Mouse (Mus musculus): Measurements from ENCODE around the gene Cldn5.

Gene Cldn5

GRCm38 (mm10) chr16:18776556-18777100 lies at the start of gene Cldn5:
Gene Cldn5 (plus strand): TSS chr16:18776847.
- DNase-seq (ENCODE audit: low read depth, low spot score): no peak

GRCm38 (mm10) chr16:18727536-18728499 lies 48.8 kb upstream of the Cldn5 start:
- DNase-seq (ENCODE audit: low read depth, low spot score): no peak

- DNase-seq (ENCODE audit: low read depth, low spot score): no peak
These were observed 47.5 kb upstream of the Cldn5 start for GRCm38 (mm10) chr16:18729185-18729584.

- DNase-seq (ENCODE audit: low read depth, low spot score): no peak
These were observed 46.0 kb upstream of the Cldn5 start for GRCm38 (mm10) chr16:18730640-18731039.

GRCm38 (mm10) chr16:18733100-18733956 lies 43.3 kb upstream of the Cldn5 start:
- DNase-seq (ENCODE audit: low read depth, low spot score): no peak

- no peak for DNase-seq (ENCODE audit: low read depth, low spot score)
These were observed 38.3 kb upstream of the Cldn5 start for GRCm38 (mm10) chr16:18738303-18738702.

- DNase-seq (ENCODE audit: low read depth, low spot score): no peak
These were observed 30.2 kb upstream of the Cldn5 start for GRCm38 (mm10) chr16:18746268-18747122.

- no peak for DNase-seq (ENCODE audit: low read depth, low spot score)
These were observed 25.5 kb upstream of the Cldn5 start for GRCm38 (mm10) chr16:18751101-18751500.

- no peak for DNase-seq (ENCODE audit: low read depth, low spot score)
These were observed 24.7 kb upstream of the Cldn5 start for GRCm38 (mm10) chr16:18751885-18752499.

GRCm38 (mm10) chr16:18761734-18762133 lies 14.9 kb upstream of the Cldn5 start:
- no peak for DNase-seq (ENCODE audit: low read depth, low spot score)

GRCm38 (mm10) chr16:18762960-18763359 lies 13.7 kb upstream of the Cldn5 start:
- no peak for DNase-seq (ENCODE audit: low read depth, low spot score)

- no peak for DNase-seq (ENCODE audit: low read depth, low spot score)
These were observed 10.3 kb upstream of the Cldn5 start for GRCm38 (mm10) chr16:18766390-18766789.

GRCm38 (mm10) chr16:18769501-18769900 lies 7.1 kb upstream of the Cldn5 start:
- DNase-seq (ENCODE audit: low read depth, low spot score): no peak

GRCm38 (mm10) chr16:18773936-18774335 lies 2.7 kb upstream of the Cldn5 start:
- DNase-seq (ENCODE audit: low read depth, low spot score): no peak

GRCm38 (mm10) chr16:18775621-18776555 lies 759 bp upstream of the Cldn5 start:
- no peak for DNase-seq (ENCODE audit: low read depth, low spot score)

GRCm38 (mm10) chr16:18777101-18778080 lies 744 bp downstream of the Cldn5 start:
- DNase-seq (ENCODE audit: low read depth, low spot score): no peak

GRCm38 (mm10) chr16:18778461-18778860 lies 1.8 kb downstream of the Cldn5 start:
- no peak for DNase-seq (ENCODE audit: low read depth, low spot score)

- no peak for DNase-seq (ENCODE audit: low read depth, low spot score)
These were observed 5.2 kb downstream of the Cldn5 start for GRCm38 (mm10) chr16:18781810-18782209.

Data from embryo, embryonic 11.5 days (tissue).